Mouse (Mus musculus): ENCODE results near the gene Psen2. TPM values are rescaled to one million over a fixed set of nuclear protein-coding genes. Genes with fewer than 3 reads are reported as not detected.
A peak's percentile ranks its signal among the peaks of the same experiment; 100 is the strongest.

The Psen2 gene
- total and polyA plus RNA-seq, 3 experiments: 11.6 to 30.5 (median 13.1) TPM

DNA sequence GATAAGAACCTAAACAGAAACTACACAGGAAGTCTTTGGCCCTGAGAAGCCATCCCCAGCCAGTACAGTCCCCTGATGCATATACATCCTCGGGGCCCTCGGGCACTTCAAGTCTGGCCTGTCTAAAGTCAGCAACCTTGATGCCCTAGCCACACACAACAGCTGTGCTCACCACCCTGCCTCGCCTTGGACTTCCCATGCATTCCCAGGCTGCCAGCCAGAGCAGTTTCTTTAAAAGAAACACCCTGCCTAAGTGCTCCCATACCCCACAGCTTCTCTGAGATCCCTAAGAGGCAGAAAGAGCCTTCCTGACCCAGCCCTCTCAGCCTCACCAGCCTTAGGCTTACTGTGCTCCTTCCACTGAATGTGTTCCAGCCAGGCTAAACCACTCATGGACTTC, 76.9 kb downstream of the Psen2 start:
- WGBS: 53% methylated on average over 3 of the region's 3 CpGs
- no peak for TF ChIP-seq CTCF (IDR thresholded peaks at IDR 0.05)
- TF ChIP-seq EP300 (IDR thresholded peaks at IDR 0.05; ENCODE audit: insufficient read depth, low read depth, low read length): no peak
- no peak for TF ChIP-seq POLR2A (IDR thresholded peaks at IDR 0.05; ENCODE audit: insufficient read depth, low read depth, low read length)
- intact Hi-C loops (cut with DNase I): no loop called here
- Histone ChIP-seq H3K79me2 (replicated peaks; ENCODE audit: control insufficient read depth, insufficient read depth, low read length) (no peaks in the 10 kb centered on the region; the same call in 1 of the 2 replicates), H3K4me3 (no peak overlapping the region), H3K27ac (peak overlapping the region; percentile 84), H3K36me3 (ENCODE audit: control insufficient read depth, insufficient read depth, low read length) (peaks cover 3% of the 10 kb centered on the region; the same call in 1 of the 2 replicates), H3K4me1 (ENCODE audit: control insufficient read depth, insufficient read depth, low read length) (peaks cover 6% of the 10 kb centered on the region; the same call in 1 of the 2 replicates), H3K9ac (ENCODE audit: low read depth, low read length) (peak overlapping the region; percentile 22), H3K27me3 (ENCODE audit: control insufficient read depth, insufficient read depth, low read length) (no peaks in the 10 kb centered on the region)
- no peak for DNase-seq

DNA sequence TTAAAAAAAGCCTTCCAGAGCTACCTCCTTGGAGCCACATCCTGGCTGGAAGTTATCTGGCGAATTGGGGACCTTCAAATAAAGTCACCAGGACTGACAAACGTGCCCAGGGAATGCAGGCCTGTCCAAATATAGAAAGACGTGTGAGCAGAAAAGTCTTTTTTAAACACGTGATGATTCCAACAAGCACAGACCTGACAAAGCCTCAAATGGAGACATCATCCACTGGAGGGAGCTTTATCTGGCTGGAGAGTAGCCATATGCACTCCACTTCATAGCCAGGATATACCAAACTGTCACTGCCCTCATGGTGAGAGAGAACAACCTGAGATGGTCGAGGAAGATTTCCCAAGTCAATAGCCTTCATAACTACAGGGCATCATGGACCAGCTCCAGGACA, 77.4 kb downstream of the Psen2 start:
- Histone ChIP-seq H3K27me3 (ENCODE audit: control insufficient read depth, insufficient read depth, low read length) (no peaks in the 10 kb centered on the region), H3K9ac (ENCODE audit: low read depth, low read length) (peak overlapping the region; percentile 22), H3K27ac (peak overlapping the region; percentile 85), H3K4me3 (no peak overlapping the region), H3K4me1 (ENCODE audit: control insufficient read depth, insufficient read depth, low read length) (peaks cover 9% of the 10 kb centered on the region; the same call in 1 of the 2 replicates), H3K79me2 (replicated peaks; ENCODE audit: control insufficient read depth, insufficient read depth, low read length) (no peaks in the 10 kb centered on the region; the same call in 1 of the 2 replicates), H3K36me3 (ENCODE audit: control insufficient read depth, insufficient read depth, low read length) (peaks cover 3% of the 10 kb centered on the region; the same call in 1 of the 2 replicates)
- TF ChIP-seq CTCF (IDR thresholded peaks at IDR 0.05) (peak; percentile 57), POLR2A (IDR thresholded peaks at IDR 0.05; ENCODE audit: insufficient read depth, low read depth, low read length) (no peak), EP300 (IDR thresholded peaks at IDR 0.05; ENCODE audit: insufficient read depth, low read depth, low read length) (peak; percentile 61)
- peak in 1 of 2 experiments; percentile 55 for DNase-seq
- WGBS: 45% methylated on average over 5 of the region's 5 CpGs
- intact Hi-C loops (cut with DNase I): no loop called here

DNA sequence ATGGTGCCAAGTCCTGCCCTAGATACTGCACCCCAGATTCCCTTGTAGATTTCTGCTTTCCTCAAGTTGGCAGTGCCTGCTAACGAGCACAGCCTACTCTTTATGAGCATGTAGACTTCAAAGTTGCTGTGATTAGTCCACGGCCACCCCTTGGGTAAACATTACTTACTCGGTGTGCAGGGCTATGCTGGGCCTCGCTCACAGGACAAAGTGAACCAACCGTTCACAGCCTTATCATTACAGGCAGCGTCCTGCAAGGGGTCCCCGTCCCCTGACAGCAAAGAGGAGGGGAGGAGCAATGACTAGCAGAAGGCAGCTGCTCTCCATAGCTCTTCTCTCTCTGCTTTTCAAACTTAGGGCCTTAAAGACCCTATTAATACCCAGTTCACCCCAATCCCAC, 78.5 kb downstream of the Psen2 start:
- H3K79me2 ChIP-seq (replicated peaks; ENCODE audit: control insufficient read depth, insufficient read depth, low read length): no peaks in the 10 kb centered on the region; the same call in 1 of the 2 replicates
- intact Hi-C loops (cut with DNase I): no loop called here
- peaks cover 3% of the 10 kb centered on the region; the same call in 1 of the 2 replicates for H3K36me3 ChIP-seq (ENCODE audit: control insufficient read depth, insufficient read depth, low read length)
- H3K4me1 ChIP-seq (ENCODE audit: control insufficient read depth, insufficient read depth, low read length): peaks cover 9% of the 10 kb centered on the region; the same call in 1 of the 2 replicates
- H3K27ac ChIP-seq: peak overlapping the region; percentile 85
- no peaks in the 10 kb centered on the region for H3K27me3 ChIP-seq (ENCODE audit: control insufficient read depth, insufficient read depth, low read length)
- H3K4me3 ChIP-seq: no peak overlapping the region
- DNase-seq: no peak
- no peak for TF ChIP-seq EP300 (IDR thresholded peaks at IDR 0.05; ENCODE audit: insufficient read depth, low read depth, low read length)
- TF ChIP-seq CTCF (IDR thresholded peaks at IDR 0.05): no peak
- TF ChIP-seq POLR2A (IDR thresholded peaks at IDR 0.05; ENCODE audit: insufficient read depth, low read depth, low read length): no peak
- H3K9ac ChIP-seq (ENCODE audit: low read depth, low read length): no peak overlapping the region; the same call in 1 of the 2 replicates
- WGBS: 34% methylated on average over 7 of the region's 7 CpGs

DNA sequence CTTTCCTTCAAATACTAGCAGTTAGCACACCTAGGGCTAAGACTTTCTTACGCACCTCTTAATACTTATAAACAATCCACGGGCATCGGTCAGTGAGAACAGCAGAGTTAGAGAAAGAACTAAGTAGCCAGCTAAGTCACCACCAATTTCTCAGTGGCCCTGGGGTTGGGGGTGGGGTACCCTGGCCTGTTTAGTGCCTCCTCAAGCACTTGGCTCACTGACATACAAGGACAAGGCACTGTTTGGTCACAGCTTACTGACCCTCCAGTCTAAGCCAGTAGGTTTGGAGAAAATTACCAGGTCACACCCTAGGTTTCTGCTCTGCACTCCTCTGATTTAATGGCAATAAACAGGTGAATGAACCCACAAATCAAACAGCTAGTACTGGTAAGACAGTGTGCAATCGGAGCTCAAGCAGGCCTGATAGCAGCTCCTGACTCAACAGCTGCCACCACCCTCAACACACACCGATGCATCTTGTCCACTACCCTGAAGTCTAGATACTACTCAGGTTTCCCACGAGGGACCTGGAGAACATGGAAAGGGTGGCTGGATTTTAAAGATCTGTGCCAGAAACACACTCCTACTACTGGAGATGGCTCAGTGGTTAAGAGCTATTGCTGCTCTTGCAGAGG, 79.6 kb downstream of the Psen2 start:
- 71% methylated on average over 6 of the region's 6 CpGs for WGBS
- intact Hi-C loops (cut with DNase I): no loop called here
- peaks cover 9% of the 10 kb centered on the region; the same call in 1 of the 2 replicates for H3K4me1 ChIP-seq (ENCODE audit: control insufficient read depth, insufficient read depth, low read length)
- H3K36me3 ChIP-seq (ENCODE audit: control insufficient read depth, insufficient read depth, low read length): peaks cover 3% of the 10 kb centered on the region; the same call in 1 of the 2 replicates
- H3K4me3 ChIP-seq: no peak overlapping the region
- TF ChIP-seq POLR2A (IDR thresholded peaks at IDR 0.05; ENCODE audit: insufficient read depth, low read depth, low read length) (no peak), EP300 (IDR thresholded peaks at IDR 0.05; ENCODE audit: insufficient read depth, low read depth, low read length) (no peak), CTCF (IDR thresholded peaks at IDR 0.05) (no peak)
- peak overlapping the region; percentile 60 for H3K27ac ChIP-seq
- H3K9ac ChIP-seq (ENCODE audit: low read depth, low read length): peak overlapping the region; percentile 35; the same call in 1 of the 2 replicates
- no peak for DNase-seq
- H3K79me2 ChIP-seq (replicated peaks; ENCODE audit: control insufficient read depth, insufficient read depth, low read length): no peaks in the 10 kb centered on the region; the same call in 1 of the 2 replicates
- H3K27me3 ChIP-seq (ENCODE audit: control insufficient read depth, insufficient read depth, low read length): no peaks in the 10 kb centered on the region

DNA sequence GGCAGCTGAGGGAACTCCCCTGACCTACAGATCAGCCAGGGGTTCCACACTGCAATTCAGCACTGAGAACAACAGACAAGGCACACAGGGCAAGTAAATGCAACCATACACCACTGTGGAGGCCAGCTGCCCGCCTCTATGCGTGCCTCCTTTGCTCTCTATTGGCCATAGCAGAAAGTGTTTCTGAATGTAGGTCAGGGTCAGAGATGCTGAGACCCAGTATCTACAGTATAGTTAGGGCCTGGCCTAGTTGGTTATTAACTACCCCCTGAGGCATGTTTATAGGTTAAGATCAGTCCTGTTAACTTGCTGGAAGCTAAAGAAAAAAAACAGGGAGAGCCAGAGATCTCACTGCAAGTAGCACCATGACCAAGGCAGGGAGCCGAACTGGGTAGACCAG, 80.5 kb downstream of the Psen2 start:
- no peaks in the 10 kb centered on the region for H3K27me3 ChIP-seq (ENCODE audit: control insufficient read depth, insufficient read depth, low read length)
- no peak overlapping the region for H3K4me3 ChIP-seq
- intact Hi-C loops (cut with DNase I): no loop called here
- peaks cover 3% of the 10 kb centered on the region; the same call in 1 of the 2 replicates for H3K36me3 ChIP-seq (ENCODE audit: control insufficient read depth, insufficient read depth, low read length)
- 63% methylated on average over 3 of the region's 3 CpGs for WGBS
- peaks cover 12% of the 10 kb centered on the region; the same call in 1 of the 2 replicates for H3K4me1 ChIP-seq (ENCODE audit: control insufficient read depth, insufficient read depth, low read length)
- peak overlapping the region; percentile 43 for H3K9ac ChIP-seq (ENCODE audit: low read depth, low read length)
- no peak for DNase-seq
- TF ChIP-seq CTCF (IDR thresholded peaks at IDR 0.05): no peak
- no peak for TF ChIP-seq POLR2A (IDR thresholded peaks at IDR 0.05; ENCODE audit: insufficient read depth, low read depth, low read length)
- TF ChIP-seq EP300 (IDR thresholded peaks at IDR 0.05; ENCODE audit: insufficient read depth, low read depth, low read length): no peak
- H3K79me2 ChIP-seq (replicated peaks; ENCODE audit: control insufficient read depth, insufficient read depth, low read length): no peaks in the 10 kb centered on the region; the same call in 1 of the 2 replicates
- H3K27ac ChIP-seq: peak overlapping the region; percentile 60

DNA sequence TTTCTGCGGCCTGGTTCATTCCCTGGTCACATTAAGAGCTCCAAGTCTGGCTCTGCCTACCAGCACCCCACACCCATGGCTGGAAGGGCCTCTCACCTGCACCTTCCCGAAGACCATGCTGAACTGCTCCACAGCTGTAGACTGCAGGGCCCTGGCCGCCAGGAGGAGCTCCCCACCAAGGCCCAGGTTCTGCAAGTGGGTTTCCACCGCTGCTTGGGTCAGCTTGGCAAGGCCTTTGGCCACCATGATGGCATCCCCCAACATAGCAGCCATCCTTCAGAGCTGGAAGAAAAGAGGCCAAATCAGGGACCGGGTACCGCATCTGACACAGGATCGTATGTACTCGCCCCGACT, 81.3 kb downstream of the Psen2 start:
- 67% methylated on average over 9 of the region's 9 CpGs for WGBS
- TF ChIP-seq EP300 (IDR thresholded peaks at IDR 0.05; ENCODE audit: insufficient read depth, low read depth, low read length): 0 out of 2 replicates have a peak, but pooled peaks have one; percentile 3
- peak; percentile 30 for TF ChIP-seq CTCF (IDR thresholded peaks at IDR 0.05)
- no peak for TF ChIP-seq POLR2A (IDR thresholded peaks at IDR 0.05; ENCODE audit: insufficient read depth, low read depth, low read length)
- Histone ChIP-seq H3K4me3 (no peak overlapping the region), H3K79me2 (replicated peaks; ENCODE audit: control insufficient read depth, insufficient read depth, low read length) (no peaks in the 10 kb centered on the region; the same call in 1 of the 2 replicates), H3K27ac (peak overlapping the region; percentile 60), H3K27me3 (ENCODE audit: control insufficient read depth, insufficient read depth, low read length) (no peaks in the 10 kb centered on the region), H3K9ac (ENCODE audit: low read depth, low read length) (peak overlapping the region; percentile 33), H3K36me3 (ENCODE audit: control insufficient read depth, insufficient read depth, low read length) (no peaks in the 10 kb centered on the region; the same call in 1 of the 2 replicates), H3K4me1 (ENCODE audit: control insufficient read depth, insufficient read depth, low read length) (peaks cover 12% of the 10 kb centered on the region; the same call in 1 of the 2 replicates)
- DNase-seq: no peak
- intact Hi-C loops (cut with DNase I): no loop called here

All from heart, adult 2 months (tissue).